Mouse (Mus musculus) ES-E14 (cell line): ENCODE results near the gene Phlpp1.

Source experiments
- CHD2 ChIP-seq: IDR thresholded peaks from 2 replicates; pipeline ENCODE4 v1.6.1; 2014; ENCODE audit warnings: mild to moderate bottlenecking, low read depth, low read length, inconsistent platforms
- HCFC1 ChIP-seq: IDR thresholded peaks from 2 replicates; pipeline ENCODE4 v1.6.1; 2012; ENCODE audit warnings: low read length, inconsistent platforms, borderline replicate concordance; ENCODE audit not compliant: insufficient read depth
- MAFK ChIP-seq: IDR thresholded peaks from 2 replicates; pipeline ENCODE4 v1.6.1; 2014; ENCODE audit warnings: mild to moderate bottlenecking, low read depth, low read length, inconsistent platforms; ENCODE audit not compliant: insufficient read depth
- ZC3H11A ChIP-seq: IDR thresholded peaks from 2 replicates; pipeline ENCODE4 v1.6.1; 2012; ENCODE audit warnings: low read depth, mild to moderate bottlenecking, inconsistent platforms, low read length, borderline replicate concordance
- ZNF384 ChIP-seq: IDR thresholded peaks from 2 replicates; pipeline ENCODE4 v1.6.1; 2012; ENCODE audit warnings: low read depth, low read length, inconsistent platforms

DNA sequence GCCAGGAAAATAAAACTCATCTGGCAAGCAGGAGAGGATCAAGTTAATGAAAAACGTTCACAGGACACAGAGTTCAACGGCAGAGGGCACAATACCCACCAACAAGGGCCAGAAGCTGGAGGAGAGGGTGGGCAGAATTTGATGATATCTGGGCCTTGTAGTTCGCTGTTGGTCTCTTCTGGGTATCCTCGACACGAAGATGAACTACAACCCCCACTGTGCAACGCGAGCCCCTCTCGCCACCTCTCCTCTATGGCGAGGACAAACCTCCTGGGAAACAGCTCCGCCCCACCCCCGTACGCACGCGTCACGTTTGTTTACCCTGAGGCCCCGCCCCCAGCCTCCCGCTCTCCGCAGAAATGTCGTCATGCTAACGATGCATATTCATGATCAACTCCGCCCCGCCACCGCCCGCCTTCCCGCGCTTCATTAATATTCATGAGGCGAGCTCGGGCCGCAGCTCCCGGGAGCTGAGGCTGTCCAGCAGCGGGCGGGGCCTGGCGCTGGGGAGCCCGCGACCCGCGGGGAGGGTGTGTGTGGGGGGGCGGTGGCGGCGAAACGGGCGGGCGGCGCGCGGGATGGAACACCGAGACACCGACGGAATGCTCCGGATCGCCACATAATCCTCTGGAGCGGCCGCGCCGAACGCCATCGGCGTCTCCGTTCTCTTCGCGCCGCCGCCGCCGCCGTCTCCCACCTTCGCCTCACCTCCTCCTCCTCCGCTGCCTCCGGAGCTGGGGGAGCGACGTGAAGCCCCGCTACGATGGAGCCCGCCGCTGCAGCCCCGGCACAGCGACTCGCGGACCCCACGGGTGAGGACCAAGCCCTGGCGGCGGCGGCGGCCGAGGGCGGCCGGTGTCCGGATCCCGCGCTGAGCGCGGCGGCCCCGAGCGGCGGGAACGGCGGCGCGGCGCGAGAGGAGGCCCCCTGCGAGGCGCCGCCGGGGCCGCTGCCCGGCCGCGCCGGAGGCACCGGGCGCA is at the start of gene Phlpp1:
- no peak for TF ChIP-seq ZC3H11A
- no peak for TF ChIP-seq CHD2
- no peak for TF ChIP-seq ZNF384
- peak; percentile 47; the same call in 1 of the 2 replicates for TF ChIP-seq MAFK
- peak; percentile 98 for TF ChIP-seq HCFC1
